Mouse (Mus musculus) stomach, postnatal 0 days (tissue): ENCODE data around the gene Srsf3.

Experiments used
- CTCF ChIP-seq: IDR thresholded peaks from 2 replicates; pipeline ENCODE4 v1.5.1; 2016; ENCODE audit warnings: antibody characterized with exemption, low read depth, mild to moderate bottlenecking, moderate library complexity
- EP300 ChIP-seq: optimal IDR thresholded peaks from 2 replicates; pipeline ENCODE3; 2016; ENCODE audit warnings: antibody characterized with exemption

- TF ChIP-seq EP300, result no peak
- no peak for TF ChIP-seq CTCF
Observed at GRCm38 (mm10) chr17:29035506-29035905, 3.1 kb downstream of the Srsf3 start.
